Mouse (Mus musculus) ES-E14 (cell line): Measurements from ENCODE around the gene Usp4.

Experiments
- CHD2 ChIP-seq: IDR thresholded peaks from 2 replicates; pipeline ENCODE4 v1.6.1; 2014; ENCODE audit warnings: mild to moderate bottlenecking, low read depth, low read length, inconsistent platforms
- MAFK ChIP-seq: IDR thresholded peaks from 2 replicates; pipeline ENCODE4 v1.6.1; 2014; ENCODE audit warnings: mild to moderate bottlenecking, low read depth, low read length, inconsistent platforms; ENCODE audit not compliant: insufficient read depth

DNA sequence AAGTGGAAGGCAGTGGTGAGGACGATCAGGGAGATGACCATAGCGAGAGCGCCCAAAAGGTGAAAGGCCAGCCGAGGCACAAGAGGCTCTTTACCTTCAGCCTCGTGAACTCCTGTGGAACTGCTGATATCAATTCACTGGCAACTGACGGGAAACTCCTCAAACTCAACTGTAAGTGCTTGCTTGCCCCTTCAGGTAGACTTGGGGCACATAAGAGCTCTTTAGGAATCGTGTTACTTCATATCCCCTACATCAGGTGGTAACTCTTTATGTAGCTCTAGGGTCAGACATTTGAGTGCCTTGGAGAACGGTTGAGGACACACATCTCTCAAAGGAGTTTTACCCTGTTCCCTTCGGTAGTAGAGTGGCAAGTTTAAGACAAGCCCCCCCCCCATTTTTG, 33.7 kb downstream of the Usp4 start:
- TF ChIP-seq CHD2 (no peak), MAFK (no peak)
